Mouse (Mus musculus): ENCODE measurements around the gene Gpx8.

DNA sequence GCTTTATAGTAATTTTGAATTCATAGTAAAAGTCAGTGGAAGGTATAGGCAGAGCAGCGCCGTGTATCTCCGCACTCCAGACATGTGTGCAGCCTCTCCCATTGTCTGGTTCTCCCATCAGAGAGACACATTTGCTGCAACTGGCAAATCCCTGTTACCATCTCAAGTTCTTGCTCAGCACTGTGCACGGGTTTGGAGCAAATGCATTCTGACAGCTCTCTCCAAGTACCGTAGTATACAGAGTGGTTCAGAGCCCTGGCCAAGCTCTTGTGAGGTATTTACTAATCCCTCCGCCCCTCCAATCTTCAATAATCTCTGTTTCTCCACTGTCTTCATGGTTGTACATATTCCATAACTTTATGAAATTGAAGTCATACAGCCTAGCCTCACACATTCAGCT is 33.5 kb downstream of the Gpx8 start:
- TF ChIP-seq CTCF (conservative IDR thresholded peaks at IDR 0.05; ENCODE audit: low read length) (no peak), POU5F1 (IDR thresholded peaks at IDR 0.05; ENCODE audit: borderline replicate concordance, low read length) (no peak)

All from E14TG2a.4 (cell line).